Mouse (Mus musculus) midbrain, postnatal 0 days (tissue): ENCODE measurements around the gene Mrpl35. TPM values are rescaled to one million over a fixed set of nuclear protein-coding genes. Genes with fewer than 3 reads are reported as not detected.

Experiments
- ATAC-seq: fragments of 200-750 bp; cut with Nextera tagmentation; 2 replicates; pipeline ENCODE4 v1.8.0; 2017; ENCODE audit warnings: moderate number of reproducible peaks, mild to moderate bottlenecking, moderate TSS enrichment, moderate library complexity; ENCODE audit not compliant: low FRiP score
- DNase-seq: peaks from one replicate; pipeline ENCODE4 v3.0.0-alpha.2; 2015; ENCODE audit warnings: low spot score
- H3K27ac ChIP-seq: fragments of 300-500 bp; sonication (generic); 2 replicates; pipeline ENCODE4 v1.5.1; 2014; ENCODE audit warnings: low read depth, mild to moderate bottlenecking, low read length, mixed read lengths
- H3K27me3 ChIP-seq: fragments of 300-500 bp; sonication (generic); 2 replicates; pipeline ENCODE4 v1.6.1; 2014; ENCODE audit warnings: low read length, control low read depth, mixed read lengths; ENCODE audit not compliant: insufficient read depth
- H3K36me3 ChIP-seq: fragments of 300-500 bp; sonication (generic); 2 replicates; pipeline ENCODE4 v1.6.1; 2014; ENCODE audit warnings: low read length, control low read depth, mixed read lengths; ENCODE audit not compliant: insufficient read depth
- H3K4me1 ChIP-seq: fragments of 300-500 bp; sonication (generic); 2 replicates; pipeline ENCODE4 v1.6.1; 2014; ENCODE audit warnings: mild to moderate bottlenecking, control low read depth, antibody characterized with exemption, low read length, mixed read lengths; ENCODE audit not compliant: insufficient read depth
- H3K4me2 ChIP-seq: fragments of 300-500 bp; sonication (generic); 2 replicates; pipeline ENCODE4 v1.6.1; 2014; ENCODE audit warnings: low read depth, mild to moderate bottlenecking, low read length, mixed read lengths; ENCODE audit not compliant: poor library complexity, severe bottlenecking
- H3K4me3 ChIP-seq: fragments of 300-500 bp; sonication (generic); 2 replicates; pipeline ENCODE4 v1.5.1; 2014; ENCODE audit warnings: low read depth, mild to moderate bottlenecking, low read length, moderate library complexity
- H3K9ac ChIP-seq: fragments of 300-500 bp; sonication (generic); replicated peaks from 2 replicates; pipeline ENCODE4 v1.6.1; 2014; ENCODE audit warnings: mild to moderate bottlenecking, low read length, moderate library complexity, mixed read lengths; ENCODE audit not compliant: poor library complexity, severe bottlenecking
- H3K9me3 ChIP-seq: fragments of 300-500 bp; sonication (generic); 2 replicates; pipeline ENCODE4 v1.6.1; 2016; ENCODE audit warnings: low read length, control low read depth
- CTCF ChIP-seq: IDR thresholded peaks from 2 replicates; pipeline ENCODE4 v1.5.1; 2016; ENCODE audit warnings: antibody characterized with exemption, mild to moderate bottlenecking
- WGBS: fragments of 180-500 bp; shearing (Covaris S2); extraction: QIAGEN DNeasy Blood & Tissue Kit; methylation state at CpG from one replicate; pipeline ENCODE4 v1.1.7; 2014; 5-methylcytosine and 5-hydroxymethylcytosine counted together
- polyA plus RNA-seq: library from polyadenylated mRNA; unstranded; fragments of >200 nt; fragmentation: Nextera tagmentation; extraction: Ambion mirVana; gene quantifications from 2 replicates; pipeline ENCODE4 v1.2.1, GENCODE M21; 2015
- total RNA-seq: library from RNA; depleted of rRNA; stranded (reverse); fragments of >200 nt; gene quantifications from 2 replicates; pipeline ENCODE4 v1.2.3, GENCODE M21; 2014

The Mrpl35 gene
- total and polyA plus RNA-seq, 2 experiments from 2014 or later = 6.8 to 46.2 TPM

DNA sequence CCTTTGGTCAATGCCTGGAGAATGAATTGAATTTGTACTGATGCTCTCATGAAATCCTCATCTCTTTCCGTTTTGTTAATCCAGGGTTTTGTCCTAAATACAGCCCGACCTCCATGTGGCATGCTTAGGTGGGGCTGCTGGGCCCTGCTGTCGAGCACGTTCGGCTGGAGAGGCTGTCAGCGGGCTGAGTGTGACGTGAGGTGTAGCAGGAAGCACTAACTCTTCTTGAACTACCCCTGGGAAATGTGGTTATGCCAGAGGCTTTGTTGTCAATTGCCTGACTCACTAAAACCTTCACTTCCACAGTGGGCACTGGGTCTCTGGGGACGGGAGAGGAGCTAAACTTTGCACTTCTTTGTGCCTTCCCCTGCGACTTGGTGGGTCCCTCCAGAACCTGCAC, 38.4 kb downstream of the Mrpl35 start:
- H3K4me1 ChIP-seq = no peaks in the 10 kb centered on the region
- H3K9me3 ChIP-seq = no peaks in the 10 kb centered on the region
- H3K4me3 ChIP-seq = no peak overlapping the region
- H3K9ac ChIP-seq = no peak overlapping the region
- no peaks in the 10 kb centered on the region for H3K27me3 ChIP-seq
- peaks cover 23% of the 10 kb centered on the region for H3K36me3 ChIP-seq
- WGBS = 85% methylated on average over 9 of the region's 9 CpGs
- no peak overlapping the region for H3K27ac ChIP-seq
- DNase-seq (no peak), ATAC-seq (no peak)
- no peak for TF ChIP-seq CTCF
- no peak overlapping the region for H3K4me2 ChIP-seq

GRCm38 (mm10) chr6:71783165-71783564, 43.6 kb downstream of the Mrpl35 start:
- ATAC-seq (no peak), DNase-seq (no peak)
- Histone ChIP-seq H3K27ac (no peak overlapping the region), H3K9me3 (no peaks in the 10 kb centered on the region), H3K4me1 (no peaks in the 10 kb centered on the region), H3K4me2 (no peak overlapping the region), H3K9ac (no peak overlapping the region), H3K4me3 (no peak overlapping the region), H3K36me3 (peaks cover 53% of the 10 kb centered on the region), H3K27me3 (no peaks in the 10 kb centered on the region)
- 86% methylated on average over 5 of the region's 5 CpGs for WGBS
- TF ChIP-seq CTCF = no peak

- no peaks in the 10 kb centered on the region for H3K4me1 ChIP-seq
- H3K36me3 ChIP-seq = peaks cover 47% of the 10 kb centered on the region
- DNase-seq = no peak
Measured at GRCm38 (mm10) chr6:71780431-71780830, 46.3 kb downstream of the Mrpl35 start.

DNA sequence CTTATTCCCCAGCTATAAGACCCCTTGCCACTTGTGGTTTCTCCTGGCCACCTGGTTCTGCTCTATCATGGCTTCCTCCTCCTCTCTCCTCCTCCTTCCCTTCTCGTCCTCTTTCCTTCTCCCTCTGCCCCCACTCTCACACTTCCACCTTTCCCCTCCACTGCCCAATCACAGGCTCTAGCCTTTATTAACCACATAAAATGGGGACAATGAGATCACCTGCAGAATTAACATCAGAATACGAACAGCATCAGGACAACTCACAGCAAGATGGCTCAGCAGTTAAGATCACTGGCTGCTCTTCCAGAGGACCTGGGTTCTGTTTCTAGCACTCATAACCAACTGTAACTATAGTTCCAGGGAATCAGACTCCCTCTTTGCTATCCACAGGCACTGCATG, 46.9 kb downstream of the Mrpl35 start:
- 70% methylated on average over 2 of the region's 2 CpGs for WGBS
- H3K4me2 ChIP-seq = no peak overlapping the region
- no peaks in the 10 kb centered on the region for H3K9me3 ChIP-seq
- DNase-seq (no peak), ATAC-seq (no peak)
- H3K27ac ChIP-seq = no peak overlapping the region
- no peaks in the 10 kb centered on the region for H3K27me3 ChIP-seq
- H3K4me3 ChIP-seq = no peak overlapping the region
- H3K36me3 ChIP-seq = peaks cover 53% of the 10 kb centered on the region
- no peaks in the 10 kb centered on the region for H3K4me1 ChIP-seq
- no peak overlapping the region for H3K9ac ChIP-seq
- TF ChIP-seq CTCF = no peak

More at GRCm38 (mm10) chr6:71780431-71780830, 46.3 kb downstream of the Mrpl35 start:
- H3K9me3 ChIP-seq = no peaks in the 10 kb centered on the region
- TF ChIP-seq CTCF = no peak
- no peak overlapping the region for H3K4me2 ChIP-seq
- H3K27ac ChIP-seq = no peak overlapping the region
- no peak overlapping the region for H3K4me3 ChIP-seq
- H3K9ac ChIP-seq = no peak overlapping the region
- no peaks in the 10 kb centered on the region for H3K27me3 ChIP-seq
- WGBS = 92% methylated on average over 7 of the region's 7 CpGs
- no peak for ATAC-seq

GRCm38 (mm10) chr6:71778016-71778415, 48.8 kb downstream of the Mrpl35 start:
- H3K4me2 ChIP-seq = no peak overlapping the region
- H3K4me1 ChIP-seq = no peaks in the 10 kb centered on the region
- no peak overlapping the region for H3K4me3 ChIP-seq
- no peaks in the 10 kb centered on the region for H3K27me3 ChIP-seq
- 87% methylated on average over 5 of the region's 5 CpGs for WGBS
- DNase-seq = no peak
- no peak for ATAC-seq
- no peak overlapping the region for H3K27ac ChIP-seq
- TF ChIP-seq CTCF = no peak
- peaks cover 44% of the 10 kb centered on the region for H3K36me3 ChIP-seq
- no peaks in the 10 kb centered on the region for H3K9me3 ChIP-seq
- no peak overlapping the region for H3K9ac ChIP-seq

GRCm38 (mm10) chr6:71772636-71773208, 54.0 kb downstream of the Mrpl35 start:
- Histone ChIP-seq H3K36me3 (peaks cover 19% of the 10 kb centered on the region; the same call in 1 of the 2 replicates), H3K27ac (0 out of 2 replicates have a peak overlapping the region, but pooled peaks have one; percentile 12), H3K9me3 (no peaks in the 10 kb centered on the region), H3K4me1 (no peaks in the 10 kb centered on the region), H3K4me3 (no peak overlapping the region), H3K4me2 (no peak overlapping the region), H3K9ac (no peak overlapping the region), H3K27me3 (no peaks in the 10 kb centered on the region)
- DNase-seq (no peak), ATAC-seq (no peak)
- 91% methylated on average over 7 of the region's 7 CpGs for WGBS
- no peak for TF ChIP-seq CTCF
